Mouse (Mus musculus): ENCODE data around the gene Bcl2l1. TPM values are rescaled to one million over a fixed set of nuclear protein-coding genes. Genes with fewer than 3 reads are reported as not detected.

The Bcl2l1 gene
- polyA plus RNA-seq, 1 experiment from 2014 or later: 209 TPM

GRCm38 (mm10) chr2:152753944-152754711 is 77.4 kb downstream of the Bcl2l1 start, which contains the start of gene Cox4i2:
TSS of gene Cox4i2 (plus strand) at chr2:152754173.
- H3K4me3 ChIP-seq (replicated peaks): no peak within 1 kb of the TSS
- no peak within 1 kb of the TSS for H3K27ac ChIP-seq (replicated peaks)
- H3K27me3 ChIP-seq: peaks cover 45% of the 10 kb centered on the region
- H3K9me3 ChIP-seq (replicated peaks): no peaks in the 10 kb centered on the region
- 6% methylated on average over 30 of the region's 30 CpGs for WGBS (ENCODE audit: insufficient replicate concordance)
- no peak within 1 kb of the TSS for H3K9ac ChIP-seq
- peaks cover under 1% of the 10 kb centered on the region for H3K4me1 ChIP-seq (replicated peaks)
- H3K36me3 ChIP-seq (replicated peaks): no peaks in the 10 kb centered on the region
- peak within 1 kb of the TSS; percentile 37 for H3K4me2 ChIP-seq
- no peak for ATAC-seq (ENCODE audit: insufficient read depth)

- 10% methylated on average over 10 of the region's 10 CpGs for WGBS (ENCODE audit: insufficient replicate concordance)
- H3K36me3 ChIP-seq (replicated peaks): no peaks in the 10 kb centered on the region
- H3K27me3 ChIP-seq: no peaks in the 10 kb centered on the region
- 0 out of 2 replicates have a peak, but pooled peaks have one; percentile 17 for ATAC-seq (ENCODE audit: insufficient read depth)
- H3K9me3 ChIP-seq (replicated peaks): no peaks in the 10 kb centered on the region
- 0 out of 2 replicates have a peak overlapping the region, but pooled peaks have one; percentile 1 for H3K9ac ChIP-seq
- no peak overlapping the region for H3K4me3 ChIP-seq (replicated peaks)
- peak overlapping the region; percentile 79 for H3K27ac ChIP-seq (replicated peaks)
- peaks cover 58% of the 10 kb centered on the region for H3K4me1 ChIP-seq (replicated peaks)
- H3K4me2 ChIP-seq: peak overlapping the region; percentile 42
These were observed 89.1 kb downstream of the Bcl2l1 start for GRCm38 (mm10) chr2:152742435-152742834.

- peak; percentile 8; the same call in 1 of the 2 replicates for ATAC-seq (ENCODE audit: insufficient read depth)
- Histone ChIP-seq H3K27ac (replicated peaks) (peak overlapping the region; percentile 79), H3K9me3 (replicated peaks) (no peaks in the 10 kb centered on the region), H3K27me3 (peaks cover 6% of the 10 kb centered on the region), H3K4me3 (replicated peaks) (no peak overlapping the region), H3K36me3 (replicated peaks) (no peaks in the 10 kb centered on the region), H3K4me1 (replicated peaks) (peaks cover 68% of the 10 kb centered on the region), H3K9ac (0 out of 2 replicates have a peak overlapping the region, but pooled peaks have one; percentile 1), H3K4me2 (peak overlapping the region; percentile 42)
- WGBS (ENCODE audit: insufficient replicate concordance): 5% methylated on average over 14 of the region's 14 CpGs
These were observed 90.1 kb downstream of the Bcl2l1 start for GRCm38 (mm10) chr2:152741153-152742041.

- no peaks in the 10 kb centered on the region for H3K9me3 ChIP-seq (replicated peaks)
- H3K4me2 ChIP-seq: peak overlapping the region; percentile 92
- H3K4me1 ChIP-seq (replicated peaks): peaks cover 77% of the 10 kb centered on the region
- peak overlapping the region; percentile 25; the same call in 1 of the 2 replicates for H3K9ac ChIP-seq
- no peak for ATAC-seq (ENCODE audit: insufficient read depth)
- peaks cover 15% of the 10 kb centered on the region for H3K27me3 ChIP-seq
- H3K27ac ChIP-seq (replicated peaks): peak overlapping the region; percentile 79
- H3K4me3 ChIP-seq (replicated peaks): no peak overlapping the region
- no peaks in the 10 kb centered on the region for H3K36me3 ChIP-seq (replicated peaks)
- 56% methylated on average over 5 of the region's 5 CpGs for WGBS (ENCODE audit: insufficient replicate concordance)
These were observed 91.0 kb downstream of the Bcl2l1 start for GRCm38 (mm10) chr2:152740490-152740889.

- Histone ChIP-seq H3K4me1 (replicated peaks) (peaks cover 84% of the 10 kb centered on the region), H3K4me3 (replicated peaks) (peak overlapping the region; percentile 65; the same call in 1 of the 2 replicates), H3K9me3 (replicated peaks) (no peaks in the 10 kb centered on the region), H3K27ac (replicated peaks) (peak overlapping the region; percentile 79), H3K27me3 (peaks cover 22% of the 10 kb centered on the region), H3K9ac (peak overlapping the region; percentile 25; the same call in 1 of the 2 replicates), H3K36me3 (replicated peaks) (no peaks in the 10 kb centered on the region), H3K4me2 (peak overlapping the region; percentile 92)
- 1% methylated on average over 3 of the region's 3 CpGs for WGBS (ENCODE audit: insufficient replicate concordance)
- ATAC-seq (ENCODE audit: insufficient read depth): peak; percentile 71
These were observed 91.7 kb downstream of the Bcl2l1 start for GRCm38 (mm10) chr2:152739842-152740260.

GRCm38 (mm10) chr2:152739031-152739841 is 92.3 kb downstream of the Bcl2l1 start:
- ATAC-seq (ENCODE audit: insufficient read depth): peak; percentile 56
- Histone ChIP-seq H3K9me3 (replicated peaks) (no peaks in the 10 kb centered on the region), H3K27me3 (peaks cover 27% of the 10 kb centered on the region), H3K9ac (peak overlapping the region; percentile 57), H3K4me2 (peak overlapping the region; percentile 92), H3K27ac (replicated peaks) (peak overlapping the region; percentile 79), H3K36me3 (replicated peaks) (no peaks in the 10 kb centered on the region), H3K4me1 (replicated peaks) (peaks cover 89% of the 10 kb centered on the region), H3K4me3 (replicated peaks) (peak overlapping the region; percentile 65)
- 1% methylated on average over 36 of the region's 36 CpGs for WGBS (ENCODE audit: insufficient replicate concordance)

GRCm38 (mm10) chr2:152738341-152738740 is 93.2 kb downstream of the Bcl2l1 start:
- no peaks in the 10 kb centered on the region for H3K9me3 ChIP-seq (replicated peaks)
- ATAC-seq (ENCODE audit: insufficient read depth): no peak
- H3K4me3 ChIP-seq (replicated peaks): peak overlapping the region; percentile 65
- peak overlapping the region; percentile 92 for H3K4me2 ChIP-seq
- 52% methylated on average over 2 of the region's 2 CpGs for WGBS (ENCODE audit: insufficient replicate concordance)
- peak overlapping the region; percentile 48 for H3K9ac ChIP-seq
- peaks cover 34% of the 10 kb centered on the region for H3K27me3 ChIP-seq
- H3K27ac ChIP-seq (replicated peaks): peak overlapping the region; percentile 79
- peaks cover 98% of the 10 kb centered on the region for H3K4me1 ChIP-seq (replicated peaks)
- H3K36me3 ChIP-seq (replicated peaks): no peaks in the 10 kb centered on the region

GRCm38 (mm10) chr2:152737306-152738221 is 94.0 kb downstream of the Bcl2l1 start:
- no peaks in the 10 kb centered on the region for H3K9me3 ChIP-seq (replicated peaks)
- peak overlapping the region; percentile 48 for H3K9ac ChIP-seq
- peaks cover 94% of the 10 kb centered on the region for H3K4me1 ChIP-seq (replicated peaks)
- peaks cover 34% of the 10 kb centered on the region for H3K27me3 ChIP-seq
- peak overlapping the region; percentile 65 for H3K4me3 ChIP-seq (replicated peaks)
- 14% methylated on average over 10 of the region's 10 CpGs for WGBS (ENCODE audit: insufficient replicate concordance)
- no peak for ATAC-seq (ENCODE audit: insufficient read depth)
- H3K4me2 ChIP-seq: peak overlapping the region; percentile 92
- no peaks in the 10 kb centered on the region for H3K36me3 ChIP-seq (replicated peaks)
- peak overlapping the region; percentile 79 for H3K27ac ChIP-seq (replicated peaks)

- Histone ChIP-seq H3K9me3 (replicated peaks) (no peaks in the 10 kb centered on the region), H3K27me3 (peaks cover 37% of the 10 kb centered on the region), H3K4me2 (peak overlapping the region; percentile 92), H3K4me1 (replicated peaks) (peaks cover 86% of the 10 kb centered on the region), H3K27ac (replicated peaks) (peak overlapping the region; percentile 79), H3K36me3 (replicated peaks) (no peaks in the 10 kb centered on the region), H3K4me3 (replicated peaks) (peak overlapping the region; percentile 65), H3K9ac (peak overlapping the region; percentile 62)
- WGBS (ENCODE audit: insufficient replicate concordance): under 1% methylated on average over 22 of the region's 22 CpGs
- no peak for ATAC-seq (ENCODE audit: insufficient read depth)
These were observed 94.8 kb downstream of the Bcl2l1 start for GRCm38 (mm10) chr2:152736748-152737147.

Measured in liver, embryonic 15.5 days (tissue).